Mouse (Mus musculus) hindbrain, embryonic 13.5 days (tissue): ENCODE results near the gene Jam3. TPM values are rescaled to one million over a fixed set of nuclear protein-coding genes. Genes with fewer than 3 reads are reported as not detected.
A peak's percentile ranks its signal among the peaks of the same experiment; 100 is the strongest.

ENCODE experiments used
- ATAC-seq: fragments of 200-750 bp; cut with Nextera tagmentation; 2 replicates; pipeline ENCODE4 v1.8.0; 2017; ENCODE audit warnings: moderate TSS enrichment; ENCODE audit not compliant: low FRiP score
- H3K27ac ChIP-seq: fragments of 300-500 bp; sonication (generic); 2 replicates; pipeline ENCODE4 v1.5.1; 2015; ENCODE audit warnings: inconsistent platforms, mild to moderate bottlenecking, moderate library complexity
- H3K27me3 ChIP-seq: fragments of 300-500 bp; sonication (generic); 2 replicates; pipeline ENCODE4 v1.6.1; 2015; ENCODE audit warnings: mild to moderate bottlenecking, inconsistent platforms
- H3K36me3 ChIP-seq: fragments of 300-500 bp; sonication (generic); 2 replicates; pipeline ENCODE4 v1.6.1; 2015; ENCODE audit warnings: mild to moderate bottlenecking, inconsistent platforms
- H3K4me1 ChIP-seq: fragments of 300-500 bp; sonication (generic); replicated peaks from 2 replicates; pipeline ENCODE4 v1.6.1; 2015; ENCODE audit warnings: inconsistent platforms
- H3K4me2 ChIP-seq: fragments of 300-500 bp; sonication (generic); 2 replicates; pipeline ENCODE4 v1.6.1; 2015; ENCODE audit warnings: inconsistent platforms, mild to moderate bottlenecking, moderate library complexity
- H3K4me3 ChIP-seq: fragments of 300-500 bp; sonication (generic); 2 replicates; pipeline ENCODE4 v1.5.1; 2015; ENCODE audit warnings: mild to moderate bottlenecking, inconsistent platforms
- H3K9ac ChIP-seq: fragments of 300-500 bp; sonication (generic); 2 replicates; pipeline ENCODE4 v1.6.1; 2015; ENCODE audit warnings: mild to moderate bottlenecking, inconsistent platforms
- H3K9me3 ChIP-seq: fragments of 300-500 bp; sonication (generic); 2 replicates; pipeline ENCODE4 v1.6.1; 2016; ENCODE audit warnings: inconsistent platforms
- WGBS: fragments of 180-500 bp; shearing (Covaris S2); methylation state at CpG from one replicate; pipeline ENCODE4 v1.1.7; 2015; 5-methylcytosine and 5-hydroxymethylcytosine counted together
- polyA plus RNA-seq: library from polyadenylated mRNA; unstranded; fragments of >200 nt; fragmentation: Nextera tagmentation; extraction: Ambion mirVana; gene quantifications from 2 replicates; pipeline ENCODE4 v1.2.1, GENCODE M21; 2015

The Jam3 gene
- 72.6 and 80.1 TPM in 2 replicates for polyA plus RNA-seq

- peaks cover 51% of the 10 kb centered on the region for H3K4me1 ChIP-seq
- WGBS = under 1% methylated on average over 58 of the region's 58 CpGs
- H3K4me3 ChIP-seq = peak within 1 kb of the TSS; percentile 75
- no peaks in the 10 kb centered on the region for H3K9me3 ChIP-seq
- H3K27me3 ChIP-seq = no peaks in the 10 kb centered on the region
- peak; percentile 97 for ATAC-seq
- H3K4me2 ChIP-seq = peak within 1 kb of the TSS; percentile 82
- no peaks in the 10 kb centered on the region for H3K36me3 ChIP-seq
- peak within 1 kb of the TSS; percentile 90 for H3K9ac ChIP-seq
- peak within 1 kb of the TSS; percentile 93 for H3K27ac ChIP-seq
These were observed at the start of gene Jam3 for GRCm38 (mm10) chr9:27154763-27155530. Jam3 (minus strand) TSS chr9:27155421.

DNA sequence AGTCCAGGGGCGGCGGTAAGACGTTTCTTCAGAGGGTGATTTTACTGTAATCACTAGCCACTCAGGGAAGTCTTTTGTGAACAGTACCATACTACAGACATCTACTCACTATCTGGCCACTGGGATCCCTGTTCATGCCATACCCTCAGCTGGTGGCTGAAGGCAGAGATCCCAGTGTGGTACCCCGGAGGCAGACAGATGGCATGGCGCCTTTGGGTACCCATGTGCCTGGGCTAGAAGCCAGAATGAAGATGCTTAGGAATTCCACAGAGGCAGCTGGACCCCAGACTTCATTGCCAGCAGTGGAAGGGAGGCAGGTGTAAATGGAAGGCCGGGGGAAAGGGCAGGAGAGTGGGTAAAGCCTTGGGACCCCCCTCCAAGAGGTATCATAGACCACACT lies 49.0 kb upstream of the Jam3 start:
- WGBS = 72% methylated on average over 6 of the region's 6 CpGs
- Histone ChIP-seq H3K4me1 (peaks cover 32% of the 10 kb centered on the region), H3K9ac (no peak overlapping the region), H3K27ac (peak overlapping the region; percentile 89), H3K27me3 (peaks cover 34% of the 10 kb centered on the region), H3K36me3 (no peaks in the 10 kb centered on the region), H3K4me3 (no peak overlapping the region), H3K9me3 (no peaks in the 10 kb centered on the region; the same call in 1 of the 2 replicates), H3K4me2 (no peak overlapping the region)
- peak; percentile 12; the same call in 1 of the 2 replicates for ATAC-seq

DNA sequence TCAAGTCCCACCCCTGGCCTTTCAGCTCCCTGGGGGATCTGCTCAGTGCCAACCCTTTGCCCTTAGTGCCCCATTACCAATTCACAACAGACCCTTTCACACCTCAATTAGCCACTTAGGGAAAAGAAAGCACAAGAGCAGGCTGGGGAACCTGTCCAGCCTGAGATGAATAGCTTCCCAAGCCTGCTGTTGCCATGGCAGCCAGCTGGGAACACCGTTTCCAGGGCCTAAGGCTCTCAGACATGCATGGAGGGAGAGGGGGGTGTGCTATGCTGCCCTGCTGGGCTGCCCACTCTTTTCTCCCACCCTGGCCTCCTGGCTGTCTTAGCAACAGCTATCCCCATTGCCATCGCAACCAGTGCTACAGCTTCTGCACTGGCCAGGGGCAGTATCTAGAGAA lies 47.9 kb upstream of the Jam3 start:
- Histone ChIP-seq H3K9ac (no peak overlapping the region), H3K27me3 (peaks cover 29% of the 10 kb centered on the region), H3K4me1 (peaks cover 32% of the 10 kb centered on the region), H3K27ac (peak overlapping the region; percentile 89), H3K9me3 (no peaks in the 10 kb centered on the region; the same call in 1 of the 2 replicates), H3K36me3 (no peaks in the 10 kb centered on the region), H3K4me2 (no peak overlapping the region), H3K4me3 (no peak overlapping the region)
- peak; percentile 97 for ATAC-seq
- 0% methylated on average over 2 of the region's 2 CpGs for WGBS

DNA sequence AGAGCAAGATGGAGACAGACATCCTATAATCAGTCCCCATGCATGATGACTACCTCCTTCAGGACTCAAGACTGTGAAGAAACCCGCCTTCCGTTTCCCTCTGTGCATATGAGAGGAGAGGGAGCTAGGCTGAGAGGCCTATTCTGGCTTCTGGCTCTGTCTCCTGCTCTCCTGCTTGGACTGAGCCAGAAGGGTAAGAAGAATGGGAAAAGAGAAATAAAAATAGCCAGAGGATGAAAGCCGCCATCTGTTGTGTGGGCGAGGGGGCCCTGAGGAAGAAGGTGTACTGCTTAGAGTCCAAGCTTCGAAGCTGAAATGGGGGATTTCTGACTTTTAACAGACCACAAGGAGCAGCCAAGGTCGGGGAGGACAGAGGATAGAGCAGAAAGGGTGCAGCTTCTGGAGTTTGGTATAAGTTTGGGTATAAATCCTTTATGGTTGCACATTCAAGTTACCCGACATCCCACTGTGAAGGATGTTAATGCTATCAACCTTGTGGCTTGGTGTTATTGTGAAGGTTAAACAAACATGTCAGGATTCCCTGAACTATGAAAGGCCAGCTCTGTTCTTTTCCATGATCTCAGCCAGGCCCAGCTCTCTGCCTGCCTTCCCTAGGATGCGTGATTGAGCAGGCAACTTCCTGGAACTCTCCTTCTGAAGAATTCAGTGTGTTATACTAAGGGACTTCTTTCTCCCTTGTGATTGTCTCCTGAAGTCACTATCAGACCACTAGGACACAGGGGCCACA lies 46.4 kb upstream of the Jam3 start:
- Histone ChIP-seq H3K4me1 (peaks cover 32% of the 10 kb centered on the region), H3K9me3 (no peaks in the 10 kb centered on the region; the same call in 1 of the 2 replicates), H3K9ac (no peak overlapping the region), H3K4me3 (no peak overlapping the region), H3K36me3 (no peaks in the 10 kb centered on the region), H3K27me3 (peaks cover 25% of the 10 kb centered on the region; the same call in 1 of the 2 replicates), H3K4me2 (no peak overlapping the region), H3K27ac (peak overlapping the region; percentile 89)
- ATAC-seq = no peak
- WGBS = 81% methylated on average over 8 of the region's 8 CpGs

DNA sequence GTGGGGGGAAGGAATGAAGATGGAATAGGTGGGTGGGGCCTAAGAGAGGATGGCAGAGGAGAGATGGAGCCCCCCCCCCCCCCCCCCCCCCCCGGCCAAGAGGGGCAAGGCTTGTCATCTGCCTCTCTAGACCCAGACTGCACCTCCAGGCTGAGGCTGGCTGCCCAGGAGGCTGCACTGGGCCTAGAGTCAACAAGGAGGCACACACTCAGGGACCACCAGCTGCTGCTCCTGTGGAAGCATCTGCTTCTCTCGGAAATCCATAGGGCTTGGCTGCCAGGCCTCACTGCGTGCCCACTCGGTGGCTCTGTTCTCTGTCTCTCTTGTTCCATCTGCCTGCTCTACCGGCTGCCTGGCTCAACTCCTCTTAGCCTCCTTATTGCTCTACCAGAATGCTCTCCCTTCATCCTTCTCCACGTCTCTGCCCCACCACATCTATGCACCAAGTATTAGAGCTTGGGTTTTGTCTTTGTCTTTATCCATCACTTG lies 38.4 kb upstream of the Jam3 start:
- Histone ChIP-seq H3K4me1 (peaks cover 30% of the 10 kb centered on the region), H3K36me3 (no peaks in the 10 kb centered on the region), H3K9me3 (no peaks in the 10 kb centered on the region), H3K27ac (0 out of 2 replicates have a peak overlapping the region, but pooled peaks have one; percentile 77), H3K9ac (no peak overlapping the region), H3K27me3 (peaks cover 16% of the 10 kb centered on the region; the same call in 1 of the 2 replicates), H3K4me2 (no peak overlapping the region), H3K4me3 (no peak overlapping the region)
- no peak for ATAC-seq
- 73% methylated on average over 5 of the region's 6 CpGs for WGBS

GRCm38 (mm10) chr9:27192761-27193591 lies 37.8 kb upstream of the Jam3 start:
- peak overlapping the region; percentile 77 for H3K27ac ChIP-seq
- no peak for ATAC-seq

DNA sequence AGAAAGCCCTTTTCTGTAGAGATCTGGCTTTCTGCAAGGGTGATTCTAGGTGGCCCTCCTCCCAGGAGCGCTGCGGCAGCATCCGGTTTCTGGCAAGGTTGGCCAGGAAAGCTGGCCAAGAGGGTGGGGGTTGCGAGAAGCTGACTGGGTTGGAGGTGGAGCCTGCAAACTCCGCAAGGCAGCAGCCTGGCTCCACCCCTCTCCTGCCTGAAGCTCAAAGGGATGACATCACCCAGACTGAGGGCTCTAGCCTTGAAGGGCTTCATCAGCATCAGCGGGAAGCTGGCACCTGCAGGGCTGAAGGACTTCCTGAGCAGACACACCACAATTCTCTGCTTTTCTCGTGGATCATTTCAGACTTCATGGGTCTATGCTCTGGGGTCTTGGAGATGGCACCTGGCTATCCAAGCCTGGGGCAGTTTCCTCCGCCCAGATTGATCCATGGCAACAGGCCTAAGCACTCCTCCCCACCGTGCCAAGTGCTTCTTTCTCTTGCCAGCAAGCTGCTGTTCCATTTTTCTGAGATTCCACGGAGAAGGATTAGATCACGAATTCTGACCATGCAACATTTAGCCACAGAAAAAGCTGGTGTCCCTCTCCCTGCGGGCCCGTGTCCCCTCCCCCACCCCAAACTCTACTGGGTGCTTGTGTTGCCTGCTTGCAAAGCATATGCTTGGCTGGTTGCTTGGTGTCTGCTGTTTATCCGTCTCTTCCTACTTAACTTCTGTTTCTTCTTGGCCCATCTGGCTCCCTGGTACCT lies 37.0 kb upstream of the Jam3 start:
- Histone ChIP-seq H3K4me1 (peaks cover 37% of the 10 kb centered on the region), H3K27ac (peak overlapping the region; percentile 77), H3K4me3 (peak overlapping the region; percentile 22), H3K9me3 (no peaks in the 10 kb centered on the region), H3K36me3 (no peaks in the 10 kb centered on the region), H3K27me3 (peaks cover 10% of the 10 kb centered on the region; the same call in 1 of the 2 replicates), H3K4me2 (peak overlapping the region; percentile 57), H3K9ac (peak overlapping the region; percentile 53)
- peak; percentile 93 for ATAC-seq
- 6% methylated on average over 14 of the region's 14 CpGs for WGBS

More at GRCm38 (mm10) chr9:27192761-27193591, 37.8 kb upstream of the Jam3 start:
- peak overlapping the region; percentile 53; the same call in 1 of the 2 replicates for H3K9ac ChIP-seq
- H3K27me3 ChIP-seq = peaks cover 16% of the 10 kb centered on the region; the same call in 1 of the 2 replicates
- peak overlapping the region; percentile 57; the same call in 1 of the 2 replicates for H3K4me2 ChIP-seq
- H3K9me3 ChIP-seq = no peaks in the 10 kb centered on the region
- no peak overlapping the region for H3K4me3 ChIP-seq
- peaks cover 30% of the 10 kb centered on the region for H3K4me1 ChIP-seq
- H3K36me3 ChIP-seq = no peaks in the 10 kb centered on the region
- WGBS = 71% methylated on average over 10 of the region's 10 CpGs

- ATAC-seq = peak; percentile 58
- Histone ChIP-seq H3K4me3 (peak overlapping the region; percentile 22), H3K9ac (peak overlapping the region; percentile 53), H3K9me3 (no peaks in the 10 kb centered on the region), H3K36me3 (no peaks in the 10 kb centered on the region), H3K27me3 (peaks cover 10% of the 10 kb centered on the region; the same call in 1 of the 2 replicates), H3K27ac (peak overlapping the region; percentile 77), H3K4me1 (peaks cover 42% of the 10 kb centered on the region), H3K4me2 (peak overlapping the region; percentile 57)
- WGBS = 3% methylated on average over 7 of the region's 7 CpGs
These were observed 36.3 kb upstream of the Jam3 start for GRCm38 (mm10) chr9:27191501-27191981.

DNA sequence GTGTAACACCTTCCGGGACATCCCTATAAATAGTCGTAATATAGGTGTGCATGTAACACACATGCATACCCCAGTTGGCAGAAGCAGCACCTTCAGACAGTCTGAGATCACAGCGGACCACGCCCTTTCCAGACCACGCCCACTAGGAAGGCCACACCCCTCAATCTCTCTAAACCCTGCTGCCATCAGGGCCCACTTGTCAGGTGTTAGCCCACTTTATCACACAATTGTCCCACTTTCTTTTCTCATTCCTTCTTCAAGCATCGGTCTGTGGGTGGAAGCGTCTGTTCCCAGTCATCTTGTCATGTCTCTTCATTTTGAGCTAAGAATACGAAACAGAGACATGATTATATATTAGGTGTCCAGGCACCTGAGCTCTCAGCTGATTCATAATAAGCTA lies 35.2 kb upstream of the Jam3 start:
- H3K27ac ChIP-seq = no peak overlapping the region
- peaks cover 51% of the 10 kb centered on the region for H3K4me1 ChIP-seq
- H3K36me3 ChIP-seq = no peaks in the 10 kb centered on the region
- no peak overlapping the region for H3K4me3 ChIP-seq
- H3K4me2 ChIP-seq = no peak overlapping the region
- no peak overlapping the region for H3K9ac ChIP-seq
- H3K27me3 ChIP-seq = peaks cover 10% of the 10 kb centered on the region; the same call in 1 of the 2 replicates
- no peaks in the 10 kb centered on the region for H3K9me3 ChIP-seq
- ATAC-seq = no peak
- WGBS = 77% methylated on average over 8 of the region's 8 CpGs

DNA sequence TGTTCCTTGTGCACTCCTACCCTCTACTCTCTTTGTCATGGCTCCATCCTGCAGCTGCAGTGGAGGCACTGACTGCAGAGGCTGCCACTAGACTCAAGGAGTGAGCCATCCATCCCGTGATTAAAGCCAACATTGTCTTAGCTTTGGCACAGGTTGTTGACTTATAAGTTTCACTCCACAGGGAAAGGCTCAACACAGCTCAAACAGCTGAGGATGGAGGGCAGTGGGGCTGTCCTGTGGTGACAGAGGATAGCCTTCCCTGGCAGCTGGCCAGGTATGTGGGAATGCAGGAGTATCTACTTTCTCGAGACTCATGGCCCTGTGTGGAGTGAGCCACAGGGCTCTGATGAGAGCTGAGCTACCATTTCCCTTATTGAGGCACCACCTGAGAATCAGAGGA lies 34.1 kb upstream of the Jam3 start:
- WGBS = 67% methylated on average over 2 of the region's 2 CpGs
- no peak overlapping the region for H3K9ac ChIP-seq
- no peak for ATAC-seq
- peaks cover 53% of the 10 kb centered on the region for H3K4me1 ChIP-seq
- H3K27ac ChIP-seq = no peak overlapping the region
- H3K4me3 ChIP-seq = no peak overlapping the region
- H3K27me3 ChIP-seq = peaks cover 6% of the 10 kb centered on the region; the same call in 1 of the 2 replicates
- H3K9me3 ChIP-seq = no peaks in the 10 kb centered on the region
- no peaks in the 10 kb centered on the region for H3K36me3 ChIP-seq
- no peak overlapping the region for H3K4me2 ChIP-seq
